Mouse (Mus musculus): ENCODE data around the gene Taf1a. TPM values are rescaled to one million over a fixed set of nuclear protein-coding genes. Genes with fewer than 3 reads are reported as not detected.

Gene Taf1a
- polyA plus RNA-seq, 1 experiment from 2014 or later = 15.1 TPM

DNA sequence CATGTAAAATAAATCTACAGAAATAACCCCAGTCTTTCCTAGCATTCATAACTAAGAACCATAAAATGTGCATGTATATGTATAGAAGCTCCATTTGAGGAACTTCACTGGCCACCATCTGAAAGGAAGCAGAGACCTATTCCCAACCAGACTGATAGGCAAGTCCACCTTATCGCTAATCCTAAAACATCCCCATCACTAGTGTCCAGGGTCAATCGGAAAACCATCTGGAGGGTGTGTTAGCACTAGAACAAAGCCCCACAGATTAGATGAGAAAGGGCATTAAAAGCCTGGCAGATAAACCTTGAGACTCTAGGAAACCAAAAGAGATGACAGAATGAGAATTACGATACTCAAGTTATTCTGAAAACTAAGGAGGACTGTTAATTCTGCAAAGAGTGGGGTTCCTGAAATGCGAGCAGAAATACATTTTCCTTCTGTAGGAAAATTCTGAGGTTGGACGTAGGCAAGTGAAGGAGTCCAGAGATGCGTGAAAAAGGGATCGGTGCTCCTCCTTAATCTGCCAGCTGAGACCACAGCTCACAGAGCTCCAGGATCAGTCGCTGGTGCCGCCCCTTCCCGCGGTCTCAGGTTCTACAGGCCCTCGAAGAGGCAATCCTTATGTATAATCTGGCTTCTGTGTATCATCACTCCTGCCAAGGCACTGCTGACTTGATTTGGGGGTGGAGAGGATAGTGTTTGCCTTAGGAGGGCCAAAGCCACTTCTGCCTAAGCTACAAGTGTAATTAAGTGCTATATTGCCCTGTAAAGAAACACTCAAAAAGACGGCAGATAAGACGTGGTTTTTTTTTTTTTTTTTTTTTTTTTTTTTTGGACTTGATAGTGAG lies 25.8 kb upstream of the Taf1a start:
- 68% methylated on average over 14 of the region's 14 CpGs for WGBS
- no peak for ATAC-seq (ENCODE audit: insufficient number of reproducible peaks, insufficient read depth, low FRiP score, low read depth)

DNA sequence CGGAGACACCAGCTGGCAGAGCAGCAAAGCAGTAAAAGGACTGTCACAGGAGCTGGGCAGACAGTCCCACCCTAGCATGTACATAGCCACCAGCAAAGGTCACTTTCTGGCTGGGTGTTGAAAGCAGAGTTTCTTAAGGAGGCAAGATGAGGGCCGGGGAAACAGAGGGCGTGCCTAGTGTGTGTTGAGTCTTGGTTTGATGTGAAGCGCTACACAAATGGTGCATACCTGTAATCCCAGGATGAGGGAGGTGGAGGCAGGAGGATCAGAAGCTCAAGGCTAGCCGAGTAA lies 25.3 kb upstream of the Taf1a start:
- peaks cover 3 to 6% of the 10 kb centered on the region in 2 experiments; a peak in 3 of 4 replicates for H3K4me1 ChIP-seq (ENCODE audit: control insufficient read depth in 2 of 2, insufficient read depth in 2 of 2, low read length in 2 of 2)
- peaks cover 73% of the 10 kb centered on the region for H3K36me3 ChIP-seq (ENCODE audit: control insufficient read depth, insufficient read depth, low read length)
- 81% methylated on average over 5 of the region's 5 CpGs for WGBS
- H3K27ac ChIP-seq (replicated peaks in 1 of 2; ENCODE audit: control insufficient read depth in 1 of 2, insufficient read depth in 1 of 2, low read depth in 2 of 2, low read length in 2 of 2) = no peak overlapping the region
- no peak overlapping the region for H3K4me3 ChIP-seq (ENCODE audit: control insufficient read depth in 1 of 2, insufficient read depth in 1 of 2, low read depth in 1 of 2, low read length in 2 of 2)
- H3K9me3 ChIP-seq (ENCODE audit: control insufficient read depth, low read length) = no peaks in the 10 kb centered on the region
- no peak for ATAC-seq (ENCODE audit: insufficient number of reproducible peaks, insufficient read depth, low FRiP score, low read depth)
- no peak overlapping the region for H3K4me2 ChIP-seq (ENCODE audit: low read length)
- no peaks in the 10 kb centered on the region for H3K27me3 ChIP-seq (ENCODE audit: control insufficient read depth, insufficient read depth, low read length)
- no peak overlapping the region for H3K9ac ChIP-seq (ENCODE audit: low read length)

More for the DNA sequence above, 25.8 kb upstream of the Taf1a start:
- H3K4me1 ChIP-seq (ENCODE audit: control insufficient read depth in 2 of 2, insufficient read depth in 2 of 2, low read length in 2 of 2) = peaks cover 0 to 4% of the 10 kb centered on the region in 2 experiments; a peak in 1 of 4 replicates
- H3K9ac ChIP-seq (ENCODE audit: low read length) = no peak overlapping the region
- peaks cover 79% of the 10 kb centered on the region for H3K36me3 ChIP-seq (ENCODE audit: control insufficient read depth, insufficient read depth, low read length)
- no peak overlapping the region for H3K4me3 ChIP-seq (ENCODE audit: control insufficient read depth in 1 of 2, insufficient read depth in 1 of 2, low read depth in 1 of 2, low read length in 2 of 2)
- no peak overlapping the region for H3K27ac ChIP-seq (replicated peaks in 1 of 2; ENCODE audit: control insufficient read depth in 1 of 2, insufficient read depth in 1 of 2, low read depth in 2 of 2, low read length in 2 of 2)
- H3K27me3 ChIP-seq (ENCODE audit: control insufficient read depth, insufficient read depth, low read length) = no peaks in the 10 kb centered on the region
- no peak overlapping the region for H3K4me2 ChIP-seq (ENCODE audit: low read length)
- no peaks in the 10 kb centered on the region for H3K9me3 ChIP-seq (ENCODE audit: control insufficient read depth, low read length)

DNA sequence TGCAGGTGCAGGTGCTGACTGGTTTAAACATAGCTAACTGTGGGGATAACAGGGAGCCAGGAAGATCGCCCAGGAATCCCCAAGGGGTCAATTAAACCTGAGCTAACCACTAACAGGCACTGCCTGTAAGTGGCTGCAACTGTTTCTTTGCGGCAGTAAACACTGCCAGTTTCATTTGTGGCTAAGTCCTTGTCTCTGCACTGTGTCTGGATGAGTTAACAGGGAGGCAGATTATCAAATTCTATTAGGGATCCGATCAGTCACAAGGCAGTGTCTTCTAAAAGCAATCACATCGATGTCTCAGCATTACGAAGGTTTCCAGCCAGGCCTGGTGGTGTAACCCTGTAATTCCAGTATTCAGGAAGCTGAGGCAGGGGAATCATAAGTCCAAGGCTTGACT lies 22.4 kb upstream of the Taf1a start:
- Histone ChIP-seq H3K9ac (ENCODE audit: low read length) (no peak overlapping the region), H3K4me3 (ENCODE audit: control insufficient read depth in 1 of 2, insufficient read depth in 1 of 2, low read depth in 1 of 2, low read length in 2 of 2) (no peak overlapping the region), H3K27me3 (ENCODE audit: control insufficient read depth, insufficient read depth, low read length) (no peaks in the 10 kb centered on the region), H3K4me1 (ENCODE audit: control insufficient read depth in 2 of 2, insufficient read depth in 2 of 2, low read length in 2 of 2) (peaks cover 6 to 7% of the 10 kb centered on the region in 2 experiments; a peak in 3 of 4 replicates), H3K9me3 (ENCODE audit: control insufficient read depth, low read length) (no peaks in the 10 kb centered on the region), H3K27ac (replicated peaks in 1 of 2; ENCODE audit: control insufficient read depth in 1 of 2, insufficient read depth in 1 of 2, low read depth in 2 of 2, low read length in 2 of 2) (no peak overlapping the region), H3K4me2 (ENCODE audit: low read length) (no peak overlapping the region), H3K36me3 (ENCODE audit: control insufficient read depth, insufficient read depth, low read length) (peaks cover 47% of the 10 kb centered on the region)
- ATAC-seq (ENCODE audit: insufficient number of reproducible peaks, insufficient read depth, low FRiP score, low read depth) = no peak
- 92% methylated on average over 5 of the region's 5 CpGs for WGBS

DNA sequence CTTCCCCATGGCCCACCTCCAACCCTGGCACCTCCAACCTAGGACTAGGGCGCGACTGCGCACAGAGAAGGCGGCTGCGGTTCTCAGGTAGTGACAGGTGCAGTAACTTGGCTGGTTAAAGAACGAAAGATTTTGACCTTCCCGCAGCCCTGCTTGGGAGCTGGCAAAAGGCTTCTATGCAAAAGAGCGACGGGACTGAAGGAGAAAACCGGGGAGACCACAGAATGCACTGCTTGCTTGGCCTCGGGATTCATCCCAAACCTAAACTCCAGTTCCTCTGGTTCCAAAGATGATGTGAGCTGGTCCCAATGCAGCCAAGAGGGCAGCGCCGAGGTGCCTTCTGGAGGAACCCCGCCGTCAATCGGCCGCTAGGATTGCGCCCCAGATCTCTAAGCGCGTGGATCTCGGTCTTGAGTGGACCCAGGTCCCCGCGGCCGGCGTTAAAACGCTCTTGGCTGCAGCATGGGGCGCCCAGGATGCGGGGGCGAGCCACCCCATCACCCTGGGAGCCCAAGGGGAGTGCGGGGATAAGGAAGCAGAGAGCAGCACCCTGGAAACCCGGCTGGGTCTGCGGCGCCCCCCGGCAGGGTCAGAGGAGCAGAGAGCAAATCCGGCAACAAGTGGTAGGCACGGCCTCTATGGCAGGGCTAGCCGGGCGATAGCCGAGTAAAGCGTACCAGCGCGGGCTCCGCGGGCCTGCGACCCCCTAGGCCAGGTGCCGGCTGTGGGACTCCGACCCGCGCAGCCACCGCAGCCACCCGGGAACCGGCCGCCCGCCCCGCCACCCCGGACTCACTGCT lies 20.0 kb upstream of the Taf1a start:
- no peaks in the 10 kb centered on the region for H3K9me3 ChIP-seq (ENCODE audit: control insufficient read depth, low read length)
- H3K4me2 ChIP-seq (ENCODE audit: low read length) = peak overlapping the region; percentile 95
- H3K4me1 ChIP-seq (ENCODE audit: control insufficient read depth in 2 of 2, insufficient read depth in 2 of 2, low read length in 2 of 2) = peaks cover 6 to 7% of the 10 kb centered on the region in 2 experiments; a peak in 3 of 4 replicates
- H3K27me3 ChIP-seq (ENCODE audit: control insufficient read depth, insufficient read depth, low read length) = no peaks in the 10 kb centered on the region
- 2% methylated on average over 55 of the region's 56 CpGs for WGBS
- H3K36me3 ChIP-seq (ENCODE audit: control insufficient read depth, insufficient read depth, low read length) = peaks cover 22% of the 10 kb centered on the region
- peak overlapping the region; percentile 88 to 95 for H3K4me3 ChIP-seq (ENCODE audit: control insufficient read depth in 1 of 2, insufficient read depth in 1 of 2, low read depth in 1 of 2, low read length in 2 of 2)
- ATAC-seq (ENCODE audit: insufficient number of reproducible peaks, insufficient read depth, low FRiP score, low read depth) = peak; percentile 60; the same call in 1 of the 2 replicates
- peak overlapping the region; percentile 36 to 61; a peak in 3 of 4 replicates for H3K27ac ChIP-seq (replicated peaks in 1 of 2; ENCODE audit: control insufficient read depth in 1 of 2, insufficient read depth in 1 of 2, low read depth in 2 of 2, low read length in 2 of 2)
- H3K9ac ChIP-seq (ENCODE audit: low read length) = peak overlapping the region; percentile 88

DNA sequence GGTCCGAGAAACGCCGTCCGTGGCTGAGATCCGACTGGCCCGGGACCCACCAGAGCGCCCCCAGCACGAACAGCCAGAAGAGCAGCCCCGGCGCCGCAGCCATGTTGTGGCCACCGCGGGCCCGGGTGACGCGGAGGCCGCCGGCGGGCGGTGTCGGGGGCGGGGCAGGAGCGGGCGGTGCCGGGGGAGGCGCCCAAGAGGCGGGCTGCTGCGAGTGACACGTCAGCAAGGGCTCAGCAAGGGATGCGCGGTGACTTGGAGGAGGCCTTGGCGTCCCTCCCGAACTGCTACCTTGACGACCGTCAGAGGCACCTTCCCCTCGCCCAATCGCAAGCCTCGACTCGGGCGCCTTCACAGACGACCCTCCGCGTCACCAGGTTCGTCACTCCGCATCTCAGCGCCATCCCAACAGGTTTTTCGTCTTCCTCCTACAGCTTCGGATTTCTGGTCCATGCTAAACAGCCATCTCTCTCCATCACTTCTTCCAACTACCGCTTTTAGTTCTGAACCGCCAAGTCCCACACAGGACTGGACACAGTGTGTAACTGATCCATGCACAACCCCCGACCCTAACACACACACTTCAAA lies 19.3 kb upstream of the Taf1a start, which contains the start of gene Mia3:
Mia3 (minus strand) TSS at position 127 of the 588 bp plus-strand sequence.
- H3K9me3 ChIP-seq (ENCODE audit: control insufficient read depth, low read length) = peaks cover under 1% of the 10 kb centered on the region; the same call in 1 of the 2 replicates
- H3K4me2 ChIP-seq (ENCODE audit: low read length) = peak within 1 kb of the TSS; percentile 95
- ATAC-seq (ENCODE audit: insufficient number of reproducible peaks, insufficient read depth, low FRiP score, low read depth) = peak; percentile 97
- peaks cover 6 to 7% of the 10 kb centered on the region in 2 experiments; a peak in 3 of 4 replicates for H3K4me1 ChIP-seq (ENCODE audit: control insufficient read depth in 2 of 2, insufficient read depth in 2 of 2, low read length in 2 of 2)
- peaks cover 15% of the 10 kb centered on the region for H3K36me3 ChIP-seq (ENCODE audit: control insufficient read depth, insufficient read depth, low read length)
- 1% methylated on average over 50 of the region's 51 CpGs for WGBS
- H3K4me3 ChIP-seq (ENCODE audit: control insufficient read depth in 1 of 2, insufficient read depth in 1 of 2, low read depth in 1 of 2, low read length in 2 of 2) = peak within 1 kb of the TSS; percentile 88 to 95
- H3K27ac ChIP-seq (replicated peaks in 1 of 2; ENCODE audit: control insufficient read depth in 1 of 2, insufficient read depth in 1 of 2, low read depth in 2 of 2, low read length in 2 of 2) = peak within 1 kb of the TSS; percentile 42 to 61
- peak within 1 kb of the TSS; percentile 88 for H3K9ac ChIP-seq (ENCODE audit: low read length)
- H3K27me3 ChIP-seq (ENCODE audit: control insufficient read depth, insufficient read depth, low read length) = no peaks in the 10 kb centered on the region

DNA sequence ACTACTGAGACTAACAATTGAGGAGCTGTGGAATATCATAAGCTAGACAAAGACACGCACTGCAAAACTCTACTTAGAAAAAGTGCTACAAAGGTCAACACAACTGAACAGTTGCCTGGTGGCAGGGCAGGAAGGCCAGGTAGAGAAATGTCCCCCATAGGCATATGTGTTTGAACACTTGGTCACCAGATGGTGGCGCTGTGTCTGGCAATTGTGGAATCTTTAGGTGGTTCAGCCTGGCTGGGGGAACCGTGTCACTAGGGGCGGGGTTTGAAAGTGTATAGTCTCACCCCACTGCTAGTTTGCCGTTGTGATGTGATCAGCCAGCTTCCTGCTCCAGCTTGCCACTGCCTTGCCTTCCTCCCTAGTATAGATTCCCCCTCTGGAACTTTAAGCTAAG lies 14.1 kb upstream of the Taf1a start:
- Histone ChIP-seq H3K4me3 (ENCODE audit: control insufficient read depth in 1 of 2, insufficient read depth in 1 of 2, low read depth in 1 of 2, low read length in 2 of 2) (no peak overlapping the region), H3K9ac (ENCODE audit: low read length) (no peak overlapping the region), H3K4me2 (ENCODE audit: low read length) (no peak overlapping the region), H3K9me3 (ENCODE audit: control insufficient read depth, low read length) (peaks cover 4% of the 10 kb centered on the region; the same call in 1 of the 2 replicates), H3K4me1 (ENCODE audit: control insufficient read depth in 2 of 2, insufficient read depth in 2 of 2, low read length in 2 of 2) (no peaks in the 10 kb centered on the region; a peak in 1 of 4 replicates), H3K27me3 (ENCODE audit: control insufficient read depth, insufficient read depth, low read length) (no peaks in the 10 kb centered on the region), H3K36me3 (ENCODE audit: control insufficient read depth, insufficient read depth, low read length) (no peaks in the 10 kb centered on the region), H3K27ac (replicated peaks in 1 of 2; ENCODE audit: control insufficient read depth in 1 of 2, insufficient read depth in 1 of 2, low read depth in 2 of 2, low read length in 2 of 2) (no peak overlapping the region)
- WGBS = 72% methylated on average over 5 of the region's 5 CpGs
- ATAC-seq (ENCODE audit: insufficient number of reproducible peaks, insufficient read depth, low FRiP score, low read depth) = no peak

DNA sequence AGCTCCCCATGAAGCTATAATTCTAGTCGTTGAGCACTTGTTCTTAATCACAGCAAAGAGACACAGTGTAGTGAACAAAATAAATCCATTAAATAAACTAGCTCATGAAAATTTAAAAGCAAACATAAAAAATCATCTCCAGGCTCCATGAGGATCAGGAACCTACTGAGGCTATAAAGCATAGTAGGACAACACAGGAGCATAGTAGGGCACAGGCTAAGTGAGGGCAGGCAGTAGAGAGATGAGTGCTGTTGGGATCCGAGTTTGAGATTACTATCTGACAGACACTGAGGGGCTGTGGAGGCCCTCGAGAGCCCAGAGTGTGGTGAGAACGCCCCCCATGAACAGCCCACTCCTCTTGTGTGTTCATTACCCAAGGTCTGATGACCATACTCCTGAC lies 11.7 kb upstream of the Taf1a start:
- no peak overlapping the region for H3K4me2 ChIP-seq (ENCODE audit: low read length)
- 66% methylated on average over 4 of the region's 4 CpGs for WGBS
- H3K9ac ChIP-seq (ENCODE audit: low read length) = no peak overlapping the region
- H3K4me1 ChIP-seq (ENCODE audit: control insufficient read depth in 2 of 2, insufficient read depth in 2 of 2, low read length in 2 of 2) = no peaks in the 10 kb centered on the region
- no peak for ATAC-seq (ENCODE audit: insufficient number of reproducible peaks, insufficient read depth, low FRiP score, low read depth)
- H3K9me3 ChIP-seq (ENCODE audit: control insufficient read depth, low read length) = peaks cover 4% of the 10 kb centered on the region; the same call in 1 of the 2 replicates
- H3K36me3 ChIP-seq (ENCODE audit: control insufficient read depth, insufficient read depth, low read length) = no peaks in the 10 kb centered on the region
- no peak overlapping the region for H3K27ac ChIP-seq (replicated peaks in 1 of 2; ENCODE audit: control insufficient read depth in 1 of 2, insufficient read depth in 1 of 2, low read depth in 2 of 2, low read length in 2 of 2)
- H3K27me3 ChIP-seq (ENCODE audit: control insufficient read depth, insufficient read depth, low read length) = no peaks in the 10 kb centered on the region
- H3K4me3 ChIP-seq (ENCODE audit: control insufficient read depth in 1 of 2, insufficient read depth in 1 of 2, low read depth in 1 of 2, low read length in 2 of 2) = no peak overlapping the region

Measured in heart, embryonic 14.5 days (tissue).